Mouse (Mus musculus) stomach, embryonic 15.5 days (tissue): Measurements from ENCODE around the gene Tectb. TPM values are rescaled to one million over a fixed set of nuclear protein-coding genes. Genes with fewer than 3 reads are reported as not detected.

Experiments used
- ATAC-seq: fragments of 200-750 bp; cut with Nextera tagmentation; 2 replicates; pipeline ENCODE4 v1.8.0; 2017; ENCODE audit warnings: low read depth, moderate number of reproducible peaks, moderate TSS enrichment; ENCODE audit not compliant: insufficient read depth, low FRiP score
- H3K27ac ChIP-seq: fragments of 300-500 bp; sonication (generic); 2 replicates; pipeline ENCODE4 v1.5.1; 2015; ENCODE audit warnings: mild to moderate bottlenecking, inconsistent platforms
- H3K27me3 ChIP-seq: fragments of 300-500 bp; sonication (generic); replicated peaks from 2 replicates; pipeline ENCODE4 v1.6.1; 2015; ENCODE audit warnings: inconsistent platforms
- H3K36me3 ChIP-seq: fragments of 300-500 bp; sonication (generic); 2 replicates; pipeline ENCODE4 v1.6.1; 2015; ENCODE audit warnings: inconsistent platforms
- H3K4me1 ChIP-seq: fragments of 300-500 bp; sonication (generic); 2 replicates; pipeline ENCODE4 v1.6.1; 2015; ENCODE audit warnings: inconsistent platforms
- H3K4me2 ChIP-seq: fragments of 300-500 bp; sonication (generic); 2 replicates; pipeline ENCODE4 v1.6.1; 2015; ENCODE audit warnings: mild to moderate bottlenecking, inconsistent platforms
- H3K4me3 ChIP-seq: fragments of 300-500 bp; sonication (generic); replicated peaks from 2 replicates; pipeline ENCODE4 v1.5.1; 2015; ENCODE audit warnings: inconsistent platforms
- H3K9ac ChIP-seq: fragments of 300-500 bp; sonication (generic); 2 replicates; pipeline ENCODE4 v1.6.1; 2015; ENCODE audit warnings: inconsistent platforms
- H3K9me3 ChIP-seq: fragments of 300-500 bp; sonication (generic); 2 replicates; pipeline ENCODE4 v1.6.1; 2016; ENCODE audit warnings: inconsistent platforms
- WGBS: fragments of 180-500 bp; shearing (Covaris S2); methylation state at CpG from one replicate; pipeline ENCODE4 v1.1.7; 2015; 5-methylcytosine and 5-hydroxymethylcytosine counted together
- polyA plus RNA-seq: library from polyadenylated mRNA; unstranded; fragments of >200 nt; fragmentation: Nextera tagmentation; extraction: Ambion mirVana; gene quantifications from 2 replicates; pipeline ENCODE4 v1.2.1, GENCODE M21; 2015

Tectb gene
- not detected in 2 replicates for polyA plus RNA-seq

DNA sequence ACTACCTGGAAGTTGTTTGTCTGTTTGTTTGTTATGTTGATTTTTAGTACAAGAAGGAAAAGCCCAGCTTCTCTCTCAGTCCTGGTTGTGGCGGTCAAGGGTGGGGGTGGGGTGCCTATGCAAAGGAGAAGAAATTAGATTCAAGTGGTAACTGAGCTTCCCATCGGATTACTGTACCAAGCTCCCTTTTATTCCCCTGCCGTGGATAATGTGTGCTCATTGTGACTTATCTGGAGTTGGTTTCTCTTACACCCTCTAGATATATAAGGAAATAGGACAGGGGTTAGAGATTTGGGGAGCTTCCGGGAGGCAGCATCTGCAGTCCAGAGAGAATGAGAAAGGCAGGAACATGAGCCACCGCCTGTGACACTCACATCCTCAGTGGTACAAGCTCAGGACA is at the start of gene Tectb:
Gene Tectb (plus strand): TSS at position 301 of the 400 bp plus-strand sequence.
- ATAC-seq = no peak
- WGBS = 75% methylated on average over 5 of the region's 5 CpGs

DNA sequence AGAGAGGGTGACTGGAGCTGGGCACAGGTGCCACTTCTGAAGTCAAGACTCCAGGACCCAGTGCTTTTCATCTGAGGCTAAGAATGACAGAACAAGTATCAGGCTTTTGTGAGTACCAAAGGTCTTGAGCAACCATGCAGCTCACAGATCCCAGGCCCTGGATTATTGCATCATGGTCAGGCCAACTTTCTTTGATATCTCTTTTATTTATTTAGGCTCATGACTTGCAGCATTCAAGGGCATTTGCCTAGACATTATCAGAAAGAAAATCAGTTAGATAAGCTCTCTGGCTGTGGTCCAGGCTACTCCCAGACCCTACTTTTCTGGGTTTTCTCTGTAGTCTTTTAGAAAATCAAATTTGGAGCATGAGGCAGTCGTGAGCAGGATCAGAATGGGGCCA is 48.8 kb upstream of the Tectb start:
- WGBS = 34% methylated on average over 1 of the region's 1 CpGs
- no peak overlapping the region for H3K4me3 ChIP-seq
- no peaks in the 10 kb centered on the region; the same call in 1 of the 2 replicates for H3K4me1 ChIP-seq
- H3K9ac ChIP-seq = no peak overlapping the region
- ATAC-seq = no peak
- H3K27ac ChIP-seq = no peak overlapping the region
- H3K4me2 ChIP-seq = no peak overlapping the region
- no peaks in the 10 kb centered on the region for H3K9me3 ChIP-seq
- H3K36me3 ChIP-seq = no peaks in the 10 kb centered on the region
- no peaks in the 10 kb centered on the region for H3K27me3 ChIP-seq

More for the DNA sequence above, at the start of gene Tectb:
- Histone ChIP-seq H3K9ac (no peak within 1 kb of the TSS), H3K4me3 (no peak within 1 kb of the TSS), H3K36me3 (no peaks in the 10 kb centered on the region), H3K4me1 (no peaks in the 10 kb centered on the region), H3K27ac (no peak within 1 kb of the TSS), H3K4me2 (no peak within 1 kb of the TSS), H3K9me3 (no peaks in the 10 kb centered on the region), H3K27me3 (no peaks in the 10 kb centered on the region)

DNA sequence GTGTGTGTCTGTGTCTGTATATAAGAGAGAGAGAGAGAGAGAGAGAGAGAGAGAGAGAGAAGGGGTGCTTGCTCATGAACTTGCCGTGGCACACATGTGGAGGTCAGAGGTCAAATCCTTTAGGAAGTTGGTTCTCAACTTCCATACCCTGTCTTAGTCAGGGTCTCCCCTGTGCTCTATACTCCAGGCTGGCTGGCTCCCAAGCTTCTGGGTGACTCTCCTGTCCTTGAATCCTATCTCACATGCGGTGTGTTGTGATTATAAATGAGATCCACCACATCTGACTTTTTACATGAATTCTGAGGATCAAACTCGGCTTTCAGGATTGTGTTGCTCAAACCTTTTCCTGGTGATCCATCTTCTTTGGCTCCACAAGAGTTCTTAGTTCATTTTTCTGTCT is 48.1 kb upstream of the Tectb start:
- no peak overlapping the region for H3K27ac ChIP-seq
- peaks cover 2% of the 10 kb centered on the region for H3K4me1 ChIP-seq
- 77% methylated on average over 3 of the region's 3 CpGs for WGBS
- no peak overlapping the region for H3K4me3 ChIP-seq
- H3K36me3 ChIP-seq = no peaks in the 10 kb centered on the region
- no peak overlapping the region for H3K4me2 ChIP-seq
- ATAC-seq = no peak
- no peaks in the 10 kb centered on the region for H3K27me3 ChIP-seq
- no peak overlapping the region for H3K9ac ChIP-seq
- H3K9me3 ChIP-seq = no peaks in the 10 kb centered on the region

DNA sequence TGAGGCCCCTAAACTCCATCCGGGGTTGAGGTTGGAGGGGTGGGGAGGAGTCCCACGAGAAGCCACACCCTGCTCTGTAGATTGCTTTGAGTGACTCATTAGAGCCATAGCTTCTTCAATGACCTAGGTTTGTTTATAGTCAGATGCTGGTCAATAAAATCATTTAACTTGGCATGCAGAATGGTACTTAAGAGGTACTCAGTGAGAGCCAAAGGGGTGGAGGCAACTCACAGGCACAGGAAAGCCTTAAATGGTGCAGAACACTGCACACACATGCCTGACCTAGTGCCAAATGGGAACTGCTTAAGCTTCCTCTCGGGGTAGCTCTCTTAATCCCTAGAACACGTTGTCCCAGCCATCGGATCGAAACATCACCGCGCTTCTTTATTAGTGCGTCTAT is 46.0 kb upstream of the Tectb start:
- no peaks in the 10 kb centered on the region for H3K27me3 ChIP-seq
- ATAC-seq = no peak
- no peak overlapping the region for H3K9ac ChIP-seq
- no peaks in the 10 kb centered on the region for H3K9me3 ChIP-seq
- no peak overlapping the region for H3K4me2 ChIP-seq
- no peak overlapping the region for H3K4me3 ChIP-seq
- peaks cover 9% of the 10 kb centered on the region for H3K4me1 ChIP-seq
- H3K36me3 ChIP-seq = no peaks in the 10 kb centered on the region
- WGBS = 69% methylated on average over 9 of the region's 9 CpGs
- no peak overlapping the region for H3K27ac ChIP-seq

DNA sequence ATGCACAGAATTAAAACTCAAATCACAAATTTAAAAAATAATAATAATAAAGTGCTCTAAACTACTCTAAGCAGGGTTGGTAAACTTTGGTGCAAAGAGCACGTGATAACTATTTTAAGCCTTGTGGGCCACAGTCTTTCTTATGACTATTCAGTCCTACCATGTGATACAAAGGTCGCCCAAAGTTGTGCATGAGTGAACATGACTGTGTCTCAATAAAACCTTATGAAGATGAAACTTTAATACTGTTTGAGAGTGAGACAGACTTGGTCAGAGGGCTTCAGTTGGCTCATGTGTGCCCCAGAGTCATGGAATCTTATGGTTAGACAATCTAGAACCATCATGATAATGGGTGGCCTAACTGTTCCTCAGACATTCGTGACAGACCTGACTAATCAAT is 44.6 kb upstream of the Tectb start:
- 89% methylated on average over 3 of the region's 3 CpGs for WGBS
- no peak overlapping the region for H3K27ac ChIP-seq

DNA sequence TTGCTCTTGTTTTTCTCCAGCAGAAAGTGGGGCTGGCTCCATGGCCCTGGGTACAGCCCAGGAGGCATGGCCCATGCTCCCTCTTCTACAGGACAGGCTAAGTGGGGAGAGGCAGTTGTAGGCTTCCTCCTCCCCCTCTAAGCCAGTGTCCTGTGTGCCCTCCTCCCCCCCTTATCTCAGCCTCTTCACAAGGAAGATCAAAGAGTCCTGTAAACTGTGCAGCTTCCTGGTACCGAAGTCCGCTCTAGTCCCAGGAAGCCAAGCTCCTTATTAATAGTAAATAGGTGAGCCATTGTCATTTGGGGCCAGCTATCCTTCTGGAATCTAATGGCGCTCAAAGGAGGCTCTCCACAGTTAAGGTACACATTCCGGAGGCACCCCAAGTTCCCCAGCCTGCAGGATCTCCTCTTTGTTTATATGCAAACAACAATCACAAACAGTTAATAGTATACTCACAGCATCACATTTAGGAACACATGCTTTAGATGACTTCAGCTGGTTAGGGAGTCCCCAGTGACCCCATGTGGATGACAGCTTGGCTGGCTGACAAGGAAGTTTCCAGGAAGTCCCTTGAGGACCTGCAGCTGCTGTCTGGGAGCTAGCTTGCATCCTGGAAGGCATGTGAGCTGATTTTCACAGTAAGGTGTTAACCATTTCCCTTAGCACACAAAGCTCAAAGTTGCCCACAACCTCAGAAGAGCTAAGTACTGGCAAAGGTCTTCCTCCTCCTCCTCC is 43.7 kb upstream of the Tectb start:
- Histone ChIP-seq H3K9ac (no peak overlapping the region), H3K4me1 (peaks cover 9% of the 10 kb centered on the region), H3K9me3 (no peaks in the 10 kb centered on the region), H3K4me2 (no peak overlapping the region), H3K4me3 (no peak overlapping the region), H3K27me3 (no peaks in the 10 kb centered on the region), H3K36me3 (no peaks in the 10 kb centered on the region), H3K27ac (no peak overlapping the region)
- WGBS = 38% methylated on average over 4 of the region's 4 CpGs
- ATAC-seq = 0 out of 2 replicates have a peak, but pooled peaks have one; percentile 10

More for the DNA sequence above, 44.6 kb upstream of the Tectb start:
- Histone ChIP-seq H3K4me3 (no peak overlapping the region), H3K4me2 (no peak overlapping the region), H3K9ac (no peak overlapping the region), H3K27me3 (no peaks in the 10 kb centered on the region), H3K36me3 (no peaks in the 10 kb centered on the region), H3K4me1 (peaks cover 9% of the 10 kb centered on the region), H3K9me3 (no peaks in the 10 kb centered on the region)
- no peak for ATAC-seq

DNA sequence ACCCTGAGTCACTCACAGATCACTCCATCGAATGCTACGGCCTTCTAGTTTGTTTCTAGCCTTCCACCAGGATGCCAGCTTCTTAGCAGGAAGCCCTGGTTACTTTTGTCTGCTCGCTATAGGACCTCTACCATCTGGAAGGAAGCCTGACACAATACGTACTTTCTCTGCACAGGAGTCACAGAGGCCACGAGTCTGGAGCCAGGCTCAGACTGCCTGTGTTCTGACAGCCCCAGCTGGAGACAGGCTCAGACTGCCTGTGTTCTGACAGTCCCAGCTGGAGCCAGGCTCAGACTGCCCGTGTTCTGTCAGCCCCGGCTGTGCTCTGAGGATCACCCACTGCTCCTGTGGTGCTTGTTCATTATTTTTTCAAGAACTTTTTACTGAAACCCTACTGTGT is 42.6 kb upstream of the Tectb start:
- H3K9me3 ChIP-seq = no peaks in the 10 kb centered on the region
- no peak overlapping the region for H3K27ac ChIP-seq
- H3K4me1 ChIP-seq = peaks cover 9% of the 10 kb centered on the region
- no peaks in the 10 kb centered on the region for H3K27me3 ChIP-seq
- H3K36me3 ChIP-seq = no peaks in the 10 kb centered on the region
- H3K4me3 ChIP-seq = no peak overlapping the region
- WGBS = 42% methylated on average over 7 of the region's 7 CpGs
- ATAC-seq = peak; percentile 53
- H3K4me2 ChIP-seq = no peak overlapping the region
- H3K9ac ChIP-seq = no peak overlapping the region

DNA sequence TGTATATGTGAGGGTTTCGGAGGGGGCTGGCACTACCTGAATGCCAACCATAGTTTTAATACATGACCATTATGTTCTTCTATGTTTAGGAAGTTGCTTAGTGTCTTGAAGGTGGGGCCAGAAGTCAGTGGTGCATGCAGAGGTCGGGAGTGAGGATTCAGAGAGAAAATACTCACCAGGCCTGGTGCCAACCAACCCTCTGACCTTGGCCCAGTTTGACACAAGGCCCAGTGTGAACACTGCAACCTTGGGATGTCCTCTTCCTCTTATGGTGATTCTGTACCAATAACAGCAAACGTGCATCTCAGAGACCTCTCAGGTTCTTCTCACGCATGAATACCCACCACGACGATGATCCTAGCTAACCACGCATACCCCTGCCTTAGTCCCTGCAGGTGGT is 42.0 kb upstream of the Tectb start:
- WGBS = 87% methylated on average over 7 of the region's 7 CpGs
- no peak overlapping the region for H3K27ac ChIP-seq
- H3K36me3 ChIP-seq = no peaks in the 10 kb centered on the region
- H3K4me3 ChIP-seq = no peak overlapping the region
- no peaks in the 10 kb centered on the region for H3K9me3 ChIP-seq
- no peaks in the 10 kb centered on the region for H3K27me3 ChIP-seq
- no peak for ATAC-seq
- H3K4me1 ChIP-seq = peaks cover 10% of the 10 kb centered on the region
- no peak overlapping the region for H3K4me2 ChIP-seq
- no peak overlapping the region for H3K9ac ChIP-seq

DNA sequence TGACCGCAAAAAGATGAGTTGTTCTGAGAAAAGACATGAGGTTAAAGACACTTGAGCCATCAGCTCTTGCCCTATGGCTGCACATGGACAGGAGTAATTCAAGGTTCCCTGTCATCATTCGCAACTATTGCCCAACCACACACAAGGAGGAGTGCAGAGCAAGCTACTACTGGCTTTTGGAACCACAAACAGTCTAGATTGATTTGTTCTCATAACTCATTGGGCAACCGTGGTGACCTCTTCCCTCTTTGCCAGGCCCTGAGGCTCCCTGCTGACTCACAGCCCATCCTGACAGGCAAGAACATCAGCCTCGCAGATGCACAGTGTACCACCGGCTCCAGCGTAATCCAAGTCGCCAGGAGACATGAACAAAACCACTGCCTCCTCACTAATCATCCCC is 41.2 kb upstream of the Tectb start:
- no peak overlapping the region for H3K4me2 ChIP-seq
- peaks cover 13% of the 10 kb centered on the region for H3K4me1 ChIP-seq
- ATAC-seq = no peak; the same call in 1 of the 2 replicates
- H3K27ac ChIP-seq = no peak overlapping the region
- no peaks in the 10 kb centered on the region for H3K36me3 ChIP-seq
- H3K4me3 ChIP-seq = no peak overlapping the region
- WGBS = 82% methylated on average over 7 of the region's 7 CpGs
- no peaks in the 10 kb centered on the region for H3K27me3 ChIP-seq
- no peak overlapping the region for H3K9ac ChIP-seq
- H3K9me3 ChIP-seq = no peaks in the 10 kb centered on the region

DNA sequence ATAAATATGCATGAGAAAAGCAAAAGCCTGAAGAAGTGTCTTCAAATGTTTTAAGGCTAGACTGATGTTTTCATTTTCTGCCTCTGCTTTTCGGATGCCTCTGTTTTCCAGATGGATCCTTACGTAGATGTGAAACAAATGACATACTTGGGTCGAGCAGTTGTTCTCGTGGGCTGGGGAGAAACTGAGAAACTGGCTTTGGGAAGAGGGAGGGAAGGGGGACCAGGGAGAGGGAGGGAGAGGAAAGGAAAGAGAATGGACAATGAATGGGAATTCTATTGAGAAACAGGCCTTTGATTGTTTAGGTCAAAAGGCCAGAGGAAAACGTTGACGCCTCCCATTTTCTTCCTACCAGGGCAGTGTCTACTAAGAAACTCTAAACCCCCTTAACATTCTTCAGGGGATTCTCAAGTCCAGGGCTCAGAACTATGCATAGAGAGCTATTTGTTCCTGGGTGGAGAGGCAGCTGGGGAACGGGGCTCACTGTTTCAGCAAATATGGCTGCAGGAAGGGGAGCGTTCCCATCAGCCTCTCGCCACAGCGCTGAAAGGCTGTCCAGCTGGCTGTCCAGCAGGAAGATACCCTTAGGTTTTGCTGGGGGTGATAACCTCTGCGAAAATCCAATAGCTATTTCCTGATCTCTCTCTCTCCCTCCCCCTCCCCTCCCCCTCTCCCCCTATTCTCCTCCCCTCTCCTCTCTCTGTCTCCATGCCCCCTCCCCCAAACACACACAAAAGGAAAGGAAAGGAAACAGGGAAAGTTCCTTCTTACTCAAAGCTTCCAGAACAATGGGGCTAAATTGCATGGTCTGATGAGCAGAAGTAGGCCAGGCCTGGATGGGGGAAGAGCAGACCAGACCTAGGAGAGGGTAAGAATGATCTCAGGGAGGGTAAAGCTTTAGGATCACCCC is 36.9 kb upstream of the Tectb start:
- H3K9me3 ChIP-seq = no peaks in the 10 kb centered on the region
- H3K4me2 ChIP-seq = no peak overlapping the region
- H3K9ac ChIP-seq = no peak overlapping the region
- WGBS = 43% methylated on average over 11 of the region's 11 CpGs
- no peak for ATAC-seq
- no peaks in the 10 kb centered on the region for H3K27me3 ChIP-seq
- H3K27ac ChIP-seq = no peak overlapping the region
- no peak overlapping the region for H3K4me3 ChIP-seq
- no peaks in the 10 kb centered on the region for H3K36me3 ChIP-seq
- peaks cover 3% of the 10 kb centered on the region; the same call in 1 of the 2 replicates for H3K4me1 ChIP-seq

DNA sequence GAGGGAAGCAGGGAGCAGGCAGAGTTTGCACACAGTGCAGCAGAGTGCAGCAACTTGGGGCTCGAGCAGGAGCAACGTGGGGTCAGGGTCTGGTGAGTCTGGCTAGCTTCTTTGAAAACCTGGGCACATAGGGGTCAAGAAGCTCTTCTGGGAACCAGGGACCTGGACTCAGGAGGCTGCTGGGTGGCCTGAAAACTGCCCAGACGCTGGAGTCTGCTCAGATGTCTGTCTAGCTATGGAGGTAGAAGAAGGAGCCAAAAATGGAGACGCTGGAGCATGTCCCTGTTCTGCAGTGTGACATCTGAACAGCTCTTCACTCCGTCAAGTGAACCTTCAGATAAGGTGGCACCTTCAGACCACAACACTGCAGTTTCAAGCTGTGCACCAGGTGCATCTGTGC is 35.8 kb upstream of the Tectb start:
- peaks cover 3% of the 10 kb centered on the region; the same call in 1 of the 2 replicates for H3K4me1 ChIP-seq
- ATAC-seq = no peak
- no peaks in the 10 kb centered on the region for H3K36me3 ChIP-seq
- H3K9ac ChIP-seq = no peak overlapping the region
- H3K4me2 ChIP-seq = no peak overlapping the region
- H3K27me3 ChIP-seq = no peaks in the 10 kb centered on the region
- H3K4me3 ChIP-seq = no peak overlapping the region
- 67% methylated on average over 5 of the region's 5 CpGs for WGBS
- H3K9me3 ChIP-seq = no peaks in the 10 kb centered on the region
- H3K27ac ChIP-seq = no peak overlapping the region

DNA sequence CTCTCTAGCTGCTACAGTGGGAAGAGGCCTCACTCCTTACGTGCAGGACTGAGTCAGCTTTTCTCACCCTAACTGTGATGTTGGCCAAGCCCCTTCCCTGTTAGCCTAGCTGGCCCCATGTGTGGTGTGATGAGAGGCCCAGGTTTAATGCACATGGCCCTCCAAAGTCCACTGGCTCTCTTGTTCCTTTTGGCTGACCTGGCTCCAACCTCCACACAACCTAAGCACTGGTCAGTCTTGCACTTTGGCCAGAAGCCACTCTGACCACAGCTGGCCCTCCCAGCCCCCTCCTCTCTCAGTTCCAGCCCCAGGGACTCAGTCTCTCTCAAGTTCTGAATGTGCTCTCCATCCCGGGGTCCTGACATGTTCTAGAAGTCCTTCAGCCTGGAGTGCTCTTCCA is 35.4 kb upstream of the Tectb start:
- no peak overlapping the region for H3K27ac ChIP-seq
- ATAC-seq = no peak

More for the DNA sequence above, 35.4 kb upstream of the Tectb start:
- Histone ChIP-seq H3K9ac (no peak overlapping the region), H3K36me3 (no peaks in the 10 kb centered on the region), H3K4me1 (peaks cover 3% of the 10 kb centered on the region; the same call in 1 of the 2 replicates), H3K4me3 (no peak overlapping the region), H3K4me2 (no peak overlapping the region), H3K9me3 (no peaks in the 10 kb centered on the region), H3K27me3 (no peaks in the 10 kb centered on the region)
- WGBS = 70% methylated on average over 2 of the region's 2 CpGs
